Mouse (Mus musculus) stomach, embryonic 14.5 days (tissue): ENCODE results near the gene 4932438A13Rik. TPM values are rescaled to one million over a fixed set of nuclear protein-coding genes. Genes with fewer than 3 reads are reported as not detected.

Source experiments
- ATAC-seq: fragments of 200-750 bp; cut with Nextera tagmentation; 2 replicates; pipeline ENCODE4 v1.8.0; 2017; ENCODE audit warnings: low read depth, moderate TSS enrichment; ENCODE audit not compliant: insufficient number of reproducible peaks, insufficient read depth, low FRiP score
- H3K27ac ChIP-seq: fragments of 300-500 bp; sonication (generic); 2 replicates; pipeline ENCODE4 v1.5.1; 2014; ENCODE audit warnings: mild to moderate bottlenecking, low read length, moderate library complexity, mixed read lengths
- H3K27me3 ChIP-seq: fragments of 300-500 bp; sonication (generic); 2 replicates; pipeline ENCODE4 v1.6.1; 2014; ENCODE audit warnings: low read length, control low read depth, mixed read lengths; ENCODE audit not compliant: control insufficient read depth, insufficient read depth
- H3K36me3 ChIP-seq: fragments of 300-500 bp; sonication (generic); 2 replicates; pipeline ENCODE4 v1.6.1; 2014; ENCODE audit warnings: mild to moderate bottlenecking, control low read depth, low read length, moderate library complexity, mixed read lengths; ENCODE audit not compliant: control insufficient read depth, insufficient read depth
- H3K4me1 ChIP-seq: fragments of 300-500 bp; sonication (generic); 2 replicates; pipeline ENCODE4 v1.6.1; 2014; ENCODE audit warnings: low read length, control low read depth, mixed read lengths; ENCODE audit not compliant: control insufficient read depth, insufficient read depth
- H3K4me2 ChIP-seq: fragments of 300-500 bp; sonication (generic); replicated peaks from 2 replicates; pipeline ENCODE4 v1.6.1; 2014; ENCODE audit warnings: low read depth, low read length, control low read depth
- H3K4me3 ChIP-seq: fragments of 300-500 bp; sonication (generic); 2 replicates; pipeline ENCODE4 v1.5.1; 2014; ENCODE audit warnings: low read depth, low read length, control low read depth
- H3K9ac ChIP-seq: fragments of 300-500 bp; sonication (generic); replicated peaks from 2 replicates; pipeline ENCODE4 v1.6.1; 2014; ENCODE audit warnings: low read depth, mild to moderate bottlenecking, control low read depth, low read length, moderate library complexity, mixed read lengths
- H3K9me3 ChIP-seq: fragments of 300-500 bp; sonication (generic); 2 replicates; pipeline ENCODE4 v1.6.1; 2016; ENCODE audit warnings: low read depth, low read length, control low read depth; ENCODE audit not compliant: control insufficient read depth
- WGBS: fragments of 180-500 bp; shearing (Covaris S2); extraction: QIAGEN DNeasy Blood & Tissue Kit; methylation state at CpG from one replicate; pipeline ENCODE4 v1.1.7; 2014; 5-methylcytosine and 5-hydroxymethylcytosine counted together
- polyA plus RNA-seq: library from polyadenylated mRNA; unstranded; fragments of >200 nt; fragmentation: Nextera tagmentation; extraction: Ambion mirVana; gene quantifications from 2 replicates; pipeline ENCODE4 v1.2.1, GENCODE M21; 2014

4932438A13Rik gene
- 65.8 and 68.4 TPM in 2 replicates for polyA plus RNA-seq

GRCm38 (mm10) chr3:36862721-36863275 is at the start of gene 4932438A13Rik:
Gene 4932438A13Rik, plus strand, starts transcription at chr3:36863104.
- Histone ChIP-seq H3K27ac (peak within 1 kb of the TSS; percentile 71; the same call in 1 of the 2 replicates), H3K4me3 (peak within 1 kb of the TSS; percentile 81), H3K4me1 (peaks cover 4% of the 10 kb centered on the region; the same call in 1 of the 2 replicates), H3K4me2 (peak within 1 kb of the TSS; percentile 69), H3K9ac (peak within 1 kb of the TSS; percentile 82), H3K36me3 (no peaks in the 10 kb centered on the region; the same call in 1 of the 2 replicates), H3K27me3 (no peaks in the 10 kb centered on the region), H3K9me3 (no peaks in the 10 kb centered on the region)
- 1% methylated on average over 38 of the region's 38 CpGs for WGBS
- ATAC-seq, result peak; percentile 98

- 89% methylated on average over 5 of the region's 5 CpGs for WGBS
These were observed 46.3 kb upstream of the 4932438A13Rik start for GRCm38 (mm10) chr3:36816633-36817032.

GRCm38 (mm10) chr3:36819402-36819801 is 43.5 kb upstream of the 4932438A13Rik start:
- no peaks in the 10 kb centered on the region for H3K9me3 ChIP-seq
- no peak for ATAC-seq
- H3K4me1 ChIP-seq, result no peaks in the 10 kb centered on the region
- H3K4me3 ChIP-seq, result no peak overlapping the region
- H3K4me2 ChIP-seq, result no peak overlapping the region
- no peak overlapping the region for H3K27ac ChIP-seq
- H3K27me3 ChIP-seq, result no peaks in the 10 kb centered on the region
- no peak overlapping the region for H3K9ac ChIP-seq
- WGBS, result 58% methylated on average over 7 of the region's 7 CpGs
- no peaks in the 10 kb centered on the region for H3K36me3 ChIP-seq

More at GRCm38 (mm10) chr3:36816633-36817032, 46.3 kb upstream of the 4932438A13Rik start:
- no peak for ATAC-seq
- Histone ChIP-seq H3K27me3 (no peaks in the 10 kb centered on the region), H3K9me3 (no peaks in the 10 kb centered on the region), H3K27ac (no peak overlapping the region), H3K9ac (no peak overlapping the region), H3K4me1 (no peaks in the 10 kb centered on the region), H3K4me2 (no peak overlapping the region), H3K36me3 (no peaks in the 10 kb centered on the region), H3K4me3 (no peak overlapping the region)

GRCm38 (mm10) chr3:36821037-36821436 is 41.9 kb upstream of the 4932438A13Rik start:
- Histone ChIP-seq H3K4me1 (no peaks in the 10 kb centered on the region), H3K9me3 (no peaks in the 10 kb centered on the region), H3K27ac (no peak overlapping the region), H3K9ac (no peak overlapping the region), H3K36me3 (no peaks in the 10 kb centered on the region), H3K27me3 (no peaks in the 10 kb centered on the region), H3K4me3 (no peak overlapping the region), H3K4me2 (no peak overlapping the region)
- 78% methylated on average over 9 of the region's 9 CpGs for WGBS
- ATAC-seq, result no peak

- ATAC-seq, result no peak
- Histone ChIP-seq H3K9ac (no peak overlapping the region), H3K9me3 (no peaks in the 10 kb centered on the region), H3K4me3 (no peak overlapping the region), H3K27ac (no peak overlapping the region), H3K27me3 (no peaks in the 10 kb centered on the region), H3K4me2 (no peak overlapping the region), H3K36me3 (no peaks in the 10 kb centered on the region), H3K4me1 (no peaks in the 10 kb centered on the region)
- 41% methylated on average over 1 of the region's 1 CpGs for WGBS
These were observed 37.8 kb upstream of the 4932438A13Rik start for GRCm38 (mm10) chr3:36825098-36825497.

GRCm38 (mm10) chr3:36825554-36825953 is 37.4 kb upstream of the 4932438A13Rik start:
- H3K4me1 ChIP-seq, result no peaks in the 10 kb centered on the region
- no peaks in the 10 kb centered on the region for H3K36me3 ChIP-seq
- no peaks in the 10 kb centered on the region for H3K27me3 ChIP-seq
- H3K27ac ChIP-seq, result no peak overlapping the region
- 70% methylated on average over 4 of the region's 4 CpGs for WGBS
- H3K4me3 ChIP-seq, result no peak overlapping the region
- H3K9me3 ChIP-seq, result no peaks in the 10 kb centered on the region
- H3K9ac ChIP-seq, result no peak overlapping the region
- ATAC-seq, result no peak
- H3K4me2 ChIP-seq, result no peak overlapping the region

- no peaks in the 10 kb centered on the region for H3K9me3 ChIP-seq
- H3K4me3 ChIP-seq, result no peak overlapping the region
- no peak for ATAC-seq
- H3K36me3 ChIP-seq, result no peaks in the 10 kb centered on the region
- H3K4me1 ChIP-seq, result no peaks in the 10 kb centered on the region
- no peaks in the 10 kb centered on the region for H3K27me3 ChIP-seq
- no peak overlapping the region for H3K9ac ChIP-seq
- 57% methylated on average over 8 of the region's 8 CpGs for WGBS
- no peak overlapping the region for H3K27ac ChIP-seq
- H3K4me2 ChIP-seq, result no peak overlapping the region
These were observed 35.5 kb upstream of the 4932438A13Rik start for GRCm38 (mm10) chr3:36827274-36828025.

- Histone ChIP-seq H3K4me2 (no peak overlapping the region), H3K4me1 (no peaks in the 10 kb centered on the region), H3K4me3 (no peak overlapping the region), H3K36me3 (no peaks in the 10 kb centered on the region), H3K27ac (no peak overlapping the region), H3K9ac (no peak overlapping the region), H3K27me3 (no peaks in the 10 kb centered on the region), H3K9me3 (no peaks in the 10 kb centered on the region)
- WGBS, result 93% methylated on average over 3 of the region's 3 CpGs
- no peak for ATAC-seq
These were observed 32.7 kb upstream of the 4932438A13Rik start for GRCm38 (mm10) chr3:36830218-36830617.
